Comparison of ENCODE assay signal across 11 mouse cellular contexts in genomic region chr8:79103923-79104580, GRCm38 (mm10).
DNase-seq lines count a peak whose midpoint lies in the region; ATAC-seq and TF ChIP-seq lines count a peak whose summit lies in the region.
"Had no signal": no experiment of that assay in that cellular context is flagged by ENCODE, and none has a peak within 500 bp of the region (broad histone marks: within the 10 kb centered on the region; RNA-seq: fewer than 3 reads in every experiment).

No protein-coding gene starts in this region.

- H3K4me2 ChIP-seq in kidney, postnatal 0 days (ENCODE audit: low read length): peak overlapping the region; percentile 19; the same call in 1 of the 2 replicates
- H3K4me2 ChIP-seq: liver, embryonic 15.5 days had no signal

- H3K27me3 ChIP-seq in kidney, postnatal 0 days (ENCODE audit: insufficient read depth, low read length): no peaks in the 10 kb centered on the region
- no peaks in the 10 kb centered on the region for H3K27me3 ChIP-seq in thymus, adult 2 months (ENCODE audit: control insufficient read depth, insufficient read depth, low read length)
- H3K27me3 ChIP-seq: liver, embryonic 15.5 days had no signal

- WGBS in kidney, postnatal 0 days: 43% methylated on average over 9 of the region's 9 CpGs
- 82% methylated on average over 9 of the region's 9 CpGs for WGBS in thymus, adult 2 months

- no peaks in the 10 kb centered on the region for H3K36me3 ChIP-seq in kidney, postnatal 0 days (ENCODE audit: insufficient read depth, low read length)
- H3K36me3 ChIP-seq in thymus, adult 2 months (ENCODE audit: control insufficient read depth, insufficient read depth, low read length): no peaks in the 10 kb centered on the region
- H3K36me3 ChIP-seq: liver, embryonic 15.5 days had no signal

- peaks cover 9% of the 10 kb centered on the region; the same call in 1 of the 2 replicates for H3K4me1 ChIP-seq in kidney, postnatal 0 days (replicated peaks; ENCODE audit: insufficient read depth, low read length)
- no peaks in the 10 kb centered on the region for H3K4me1 ChIP-seq in thymus, adult 2 months (replicated peaks; ENCODE audit: control insufficient read depth, insufficient read depth, low read length)
- H3K4me1 ChIP-seq: liver, embryonic 15.5 days had no signal

- ATAC-seq in kidney, postnatal 0 days (replicated peaks; ENCODE audit: low FRiP score, low read depth): peak; percentile 61

- no peak overlapping the region for H3K9ac ChIP-seq in kidney, postnatal 0 days (ENCODE audit: low read depth, low read length)
- H3K9ac ChIP-seq: liver, embryonic 15.5 days had no signal

- no peak for TF ChIP-seq CTCF in kidney, postnatal 0 days (IDR thresholded peaks at IDR 0.05; ENCODE audit: low read depth)
- no peak for TF ChIP-seq CTCF in thymus, adult 2 months (IDR thresholded peaks at IDR 0.05; ENCODE audit: borderline replicate concordance, control insufficient read depth, extremely low read depth, insufficient read depth, low read length, poor library complexity)

- H3K9me3 ChIP-seq in kidney, postnatal 0 days (replicated peaks; ENCODE audit: low read length): no peaks in the 10 kb centered on the region
- H3K9me3 ChIP-seq: liver, embryonic 15.5 days had no signal

- no peak for TF ChIP-seq POLR2A in thymus, adult 2 months (IDR thresholded peaks at IDR 0.05; ENCODE audit: control insufficient read depth, extremely low read depth, insufficient read depth, low read length, poor library complexity)

- H3K4me3 ChIP-seq in kidney, postnatal 0 days (replicated peaks; ENCODE audit: low read depth, low read length): no peak overlapping the region
- no peak overlapping the region for H3K4me3 ChIP-seq in thymus, adult 2 months (ENCODE audit: control insufficient read depth, insufficient read depth, low read length)
- H3K4me3 ChIP-seq: liver, embryonic 15.5 days had no signal

- H3K27ac ChIP-seq in kidney, postnatal 0 days: peak overlapping the region; percentile 51; the same call in 1 of the 2 replicates
- no peak overlapping the region for H3K27ac ChIP-seq in thymus, adult 2 months (ENCODE audit: control insufficient read depth, insufficient read depth, low read length)
- H3K27ac ChIP-seq: liver, embryonic 15.5 days had no signal

- peak; percentile 63 for DNase-seq in kidney, adult 9 months
- DNase-seq in kidney, adult 11 months: no peak
- DNase-seq in ES-CJ7 (ENCODE audit: low read depth, low spot score) (peak; percentile 24), R1 (ENCODE audit: low read depth, low spot score) (peak; percentile 64)
- DNase-seq in kidney, postnatal 0 days (ENCODE audit: low spot score): peak; percentile 64
- DNase-seq in retina, postnatal 1 day: no peak
- DNase-seq in thymus, adult 2 months: no peak
- DNase-seq: cerebellum, adult 11-12 months; heart, postnatal 36 days; right cerebral cortex, adult 18-20 months had no signal

Comparison
In these comparisons a context has a peak if more than half of its experiments do, and no peak if none do; other contexts are left out.
1. DNase-seq: peak in kidney, adult 9 months (single experiment), ES-CJ7 (single experiment), R1 (single experiment) and kidney, postnatal 0 days (single experiment); none in kidney, adult 11 months (single experiment), retina, postnatal 1 day (single experiment) and thymus, adult 2 months (single experiment).